Mouse (Mus musculus): ENCODE results near the gene Gimap5.

GRCm38 (mm10) chr6:48725476-48725875 is 20.5 kb upstream of the Gimap5 start:
- TF ChIP-seq CHD2 (IDR thresholded peaks at IDR 0.05; ENCODE audit: low read depth, low read length) (no peak), ZC3H11A (IDR thresholded peaks at IDR 0.05; ENCODE audit: borderline replicate concordance, low read depth, low read length) (no peak), MAFK (IDR thresholded peaks at IDR 0.05; ENCODE audit: insufficient read depth, low read depth, low read length) (no peak), HCFC1 (IDR thresholded peaks at IDR 0.05; ENCODE audit: borderline replicate concordance, insufficient read depth, low read length) (no peak)

Data from ES-E14 (cell line).